Mouse (Mus musculus) adrenal gland, adult 8-10 months (tissue): ENCODE data around the gene Ubiad1. TPM values are rescaled to one million over a fixed set of nuclear protein-coding genes. Genes with fewer than 3 reads are reported as not detected.
A peak's percentile ranks its signal among the peaks of the same experiment; 100 is the strongest.

ENCODE experiments used
- DNase-seq: peaks from one replicate; pipeline ENCODE4 v3.0.0; 2022
- total RNA-seq, 4 experiments: library from RNA; stranded (reverse); gene quantifications; 2 replicates each; pipeline ENCODE4 v1.2.4; 2022

Ubiad1 gene
- total RNA-seq, 4 experiments from 2014 or later, result 17.1 to 20.4 (median 17.8) TPM

DNA sequence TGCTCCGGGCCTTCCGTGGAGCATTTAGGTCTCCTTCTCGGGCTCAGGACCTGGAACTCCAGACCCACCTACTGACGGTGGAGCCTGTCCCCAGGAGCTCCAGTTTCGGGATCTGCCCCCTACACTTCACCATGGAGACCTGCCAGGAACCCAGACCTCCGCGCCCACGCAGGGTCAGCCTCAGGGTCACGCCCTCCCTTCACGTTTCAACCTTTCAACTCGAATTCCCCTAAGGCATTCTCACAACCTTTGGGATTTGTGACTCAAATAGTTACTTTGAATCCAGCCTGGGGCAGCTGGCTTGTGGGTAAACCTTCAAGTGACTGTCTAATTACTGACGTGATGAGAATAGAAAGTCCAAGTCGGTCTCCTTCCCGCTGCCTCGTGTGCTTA, 4.3 kb upstream of the Ubiad1 start:
- DNase-seq, result peak; percentile 41

- peak; percentile 97 for DNase-seq
These were observed 3.7 kb upstream of the Ubiad1 start, which contains the start of gene Mtor for GRCm38 (mm10) chr4:148448179-148448852. Gene Mtor, plus strand, starts transcription at chr4:148448611.

DNA sequence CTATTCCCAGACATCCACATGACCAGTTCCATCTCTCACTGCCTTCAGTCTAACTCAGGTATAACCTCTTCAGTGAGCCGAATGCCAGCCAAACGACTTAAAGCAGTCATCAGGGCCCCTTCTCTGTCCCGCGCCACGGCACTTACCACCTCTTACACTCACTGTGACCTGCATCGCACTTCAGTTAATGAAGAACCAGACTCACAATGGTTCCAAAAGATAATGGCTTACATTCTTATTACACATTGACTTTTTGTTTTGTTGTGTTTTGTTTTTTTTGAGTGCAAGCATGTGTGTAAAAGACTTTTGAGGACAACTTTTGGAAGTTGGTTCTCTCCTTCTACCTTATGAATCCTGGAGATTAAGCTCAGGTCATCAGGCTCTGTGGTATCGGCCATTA, 2.0 kb downstream of the Ubiad1 start:
- no peak for DNase-seq

DNA sequence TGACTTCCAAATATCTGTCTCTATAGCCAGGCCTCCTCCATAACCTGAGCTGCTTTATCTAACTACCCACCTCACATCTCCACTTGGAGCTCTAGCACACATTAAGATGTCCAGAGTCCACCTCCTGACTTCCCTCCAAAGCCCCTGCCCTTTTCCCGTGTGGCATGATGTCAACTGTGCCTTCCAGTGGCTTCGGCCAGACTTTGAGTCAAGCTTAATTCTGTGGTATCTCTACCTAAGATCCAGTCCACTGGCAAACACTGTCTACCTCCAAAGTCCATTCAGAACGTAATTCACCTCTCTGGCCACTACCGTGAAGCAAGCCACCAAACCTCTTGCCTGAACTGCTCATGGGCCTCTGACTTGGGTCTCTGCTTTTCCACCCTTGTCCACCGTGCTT, 2.6 kb downstream of the Ubiad1 start:
- DNase-seq, result no peak

DNA sequence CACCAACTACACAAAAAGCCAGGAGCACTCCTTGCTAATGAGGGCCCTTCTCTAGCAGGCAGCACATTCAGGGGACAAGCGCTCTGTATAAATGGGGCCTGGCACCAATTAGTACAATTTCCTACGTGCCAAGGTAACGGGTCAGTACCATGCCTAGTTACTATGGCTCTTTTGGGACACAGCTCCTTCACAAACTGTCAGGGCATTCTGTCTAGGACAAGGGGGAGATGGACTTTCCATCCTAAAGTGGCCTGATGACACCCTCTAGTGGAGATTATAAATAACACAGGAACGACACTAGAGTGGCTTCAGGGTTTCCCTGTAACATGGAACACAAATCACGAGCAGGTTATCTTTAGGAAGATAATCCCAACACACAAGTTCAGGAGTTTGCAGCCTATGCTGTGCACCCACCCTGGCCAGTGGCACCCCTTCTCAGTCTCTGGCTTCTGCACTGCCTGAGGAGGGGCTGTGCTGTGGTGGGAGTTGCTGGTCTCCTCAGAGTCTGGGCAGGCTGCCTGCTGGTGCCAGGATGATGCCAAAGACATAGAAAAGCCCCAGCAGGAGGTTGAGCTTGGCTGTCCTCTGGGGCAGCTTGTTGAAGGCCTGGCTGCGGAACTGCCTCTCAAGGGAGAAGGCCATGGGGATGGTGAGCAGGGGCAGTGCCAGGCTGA, 8.8 kb downstream of the Ubiad1 start:
- DNase-seq, result no peak

GRCm38 (mm10) chr4:148435106-148435505, 9.5 kb downstream of the Ubiad1 start:
- peak; percentile 49 for DNase-seq

GRCm38 (mm10) chr4:148434554-148434953, 10.0 kb downstream of the Ubiad1 start:
- no peak for DNase-seq

GRCm38 (mm10) chr4:148433813-148434212, 10.8 kb downstream of the Ubiad1 start:
- no peak for DNase-seq

DNA sequence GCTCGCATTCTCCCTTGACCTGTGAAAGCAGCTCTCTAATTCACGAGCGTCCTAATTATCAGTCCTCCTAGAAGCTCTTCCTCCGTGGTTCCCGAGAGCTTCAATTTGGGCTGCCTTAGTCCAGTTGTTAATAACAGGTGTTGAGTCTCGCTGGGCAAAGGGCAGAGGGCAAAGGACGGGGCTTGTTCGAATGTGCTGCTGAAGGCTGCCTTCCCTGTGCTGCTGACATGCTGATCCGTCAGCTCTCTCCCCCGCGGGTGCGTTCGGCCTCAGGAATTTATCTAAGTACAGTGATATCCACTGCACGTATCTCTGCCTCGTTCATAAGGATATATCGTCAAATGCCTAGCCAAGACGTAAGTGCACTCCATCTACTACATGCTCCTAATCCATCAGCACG, 11.2 kb downstream of the Ubiad1 start:
- DNase-seq, result no peak

- DNase-seq, result no peak
These were observed 12.1 kb downstream of the Ubiad1 start for GRCm38 (mm10) chr4:148432488-148432887.

- no peak for DNase-seq
These were observed 13.6 kb downstream of the Ubiad1 start for GRCm38 (mm10) chr4:148430880-148431519.

- no peak for DNase-seq
These were observed 14.9 kb downstream of the Ubiad1 start for GRCm38 (mm10) chr4:148429686-148430085.

DNA sequence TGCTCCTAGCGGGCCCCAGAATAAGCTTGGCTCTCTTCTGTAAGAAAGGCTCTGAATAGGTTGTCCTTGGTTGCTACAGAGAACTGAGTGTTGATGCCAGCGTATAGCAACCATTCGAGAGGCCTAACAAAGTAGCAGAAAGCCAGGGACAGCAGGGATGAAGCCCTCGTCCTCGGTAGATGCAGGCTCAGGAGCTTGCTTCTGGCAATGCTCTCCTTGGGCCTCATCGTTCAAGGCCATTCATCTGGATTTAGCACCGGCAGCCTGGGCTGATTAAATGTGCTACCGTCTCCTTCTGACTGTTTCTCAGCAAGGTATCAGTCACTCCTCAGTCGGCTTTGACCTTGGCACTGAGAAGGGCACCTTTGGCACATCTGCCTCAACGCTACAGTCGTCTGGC, 15.4 kb downstream of the Ubiad1 start:
- no peak for DNase-seq

GRCm38 (mm10) chr4:148428544-148428943, 16.0 kb downstream of the Ubiad1 start:
- no peak for DNase-seq

GRCm38 (mm10) chr4:148426950-148427850, 17.4 kb downstream of the Ubiad1 start:
- no peak for DNase-seq

GRCm38 (mm10) chr4:148417559-148417958, 27.0 kb downstream of the Ubiad1 start:
- DNase-seq, result no peak

DNA sequence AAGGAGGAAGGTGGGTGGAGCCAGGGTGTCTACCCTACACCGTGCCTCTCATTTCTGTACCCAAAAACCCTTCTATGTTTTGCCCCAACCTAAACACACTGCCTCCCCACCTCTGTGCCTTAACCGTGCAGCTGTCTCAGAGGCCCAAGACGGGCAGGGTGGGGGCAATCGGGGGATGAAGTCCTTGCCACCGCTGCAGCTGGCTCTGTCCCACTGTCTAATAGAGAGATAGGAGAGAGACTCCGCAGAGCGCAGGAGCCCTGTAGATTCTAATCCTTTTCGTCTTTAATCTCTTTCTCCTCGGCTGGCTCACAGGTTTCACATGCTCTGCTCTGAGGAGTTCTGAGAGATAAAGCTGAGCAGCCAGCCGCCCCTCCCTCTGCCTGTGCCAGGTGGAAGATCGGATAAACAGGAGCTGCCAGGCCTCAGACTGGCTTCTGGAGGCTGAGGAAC, 27.5 kb downstream of the Ubiad1 start:
- no peak for DNase-seq

DNA sequence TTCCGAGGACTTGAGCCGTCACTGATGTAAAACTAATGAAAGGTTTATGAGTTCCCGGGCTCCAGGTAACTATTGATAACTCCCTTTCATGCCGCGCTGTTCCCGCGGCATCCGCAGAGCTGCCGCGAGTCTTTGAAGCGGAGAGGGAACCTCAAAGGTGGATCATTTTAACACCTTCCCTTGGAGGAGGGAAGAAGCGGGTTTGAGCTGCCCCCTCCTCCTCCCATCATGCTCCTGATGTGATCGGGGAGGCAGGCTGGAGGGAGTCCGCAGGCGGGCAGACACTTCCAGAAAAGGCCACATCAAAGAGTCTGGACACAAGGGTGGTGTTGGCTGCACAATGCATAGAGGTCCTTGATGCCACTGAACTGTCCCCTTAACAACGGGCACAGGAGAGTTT, 29.0 kb downstream of the Ubiad1 start:
- DNase-seq, result no peak

GRCm38 (mm10) chr4:148408256-148408975, 36.2 kb downstream of the Ubiad1 start:
- no peak for DNase-seq

- DNase-seq, result no peak
These were observed 39.2 kb downstream of the Ubiad1 start for GRCm38 (mm10) chr4:148405255-148405788.

DNA sequence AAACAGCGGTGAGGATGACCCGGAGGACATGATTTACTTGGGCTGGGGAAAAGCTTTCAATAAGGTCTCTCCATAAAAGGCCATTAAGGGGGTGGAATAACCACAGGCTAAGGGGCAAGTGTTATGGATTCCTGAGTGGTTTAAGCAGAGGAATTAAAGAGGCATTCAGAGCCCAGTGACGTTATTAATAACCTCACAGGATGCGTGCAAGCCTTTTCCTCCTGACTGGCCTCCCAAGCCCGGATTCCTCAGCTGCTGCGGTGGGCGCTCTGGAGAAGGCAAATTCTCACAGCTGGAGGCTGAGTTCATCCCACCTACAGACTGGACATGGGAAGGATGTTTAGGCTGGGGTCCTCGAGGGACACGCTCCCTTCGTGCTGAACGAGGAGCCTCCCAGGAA, 39.8 kb downstream of the Ubiad1 start:
- DNase-seq, result no peak

DNA sequence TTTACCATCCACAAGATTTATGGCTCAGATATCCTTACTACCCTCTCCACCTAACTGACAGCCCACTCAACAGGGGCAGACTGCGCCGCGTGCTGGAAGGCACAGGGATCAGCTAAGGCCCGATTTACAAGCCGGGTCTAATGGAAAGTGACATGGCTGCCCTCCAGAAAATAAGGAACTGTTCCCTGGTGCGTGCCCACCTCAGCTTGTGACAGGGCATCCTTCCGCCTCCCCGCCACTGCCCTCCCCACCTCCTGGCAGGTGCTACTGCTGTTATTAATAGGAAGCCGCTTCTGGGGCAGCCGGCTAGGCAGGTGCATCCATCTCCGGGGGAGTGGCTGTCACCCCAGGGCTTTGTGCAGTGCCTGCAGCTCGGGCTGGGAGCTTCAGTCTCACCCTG, 41.2 kb downstream of the Ubiad1 start:
- no peak for DNase-seq
